Mouse (Mus musculus) liver, postnatal 0 days (tissue): Measurements from ENCODE around the gene Zan. TPM values are rescaled to one million over a fixed set of nuclear protein-coding genes. Genes with fewer than 3 reads are reported as not detected.

Experiments used
- ATAC-seq: fragments of 200-750 bp; cut with Nextera tagmentation; 2 replicates; pipeline ENCODE4 v1.8.0; 2017; ENCODE audit warnings: mild to moderate bottlenecking, moderate library complexity
- DNase-seq: peaks from one replicate; pipeline ENCODE4 v3.0.0-alpha.2; 2016
- H3K27ac ChIP-seq: fragments of 300-500 bp; sonication (generic); 2 replicates; pipeline ENCODE4 v1.5.1; 2014; ENCODE audit warnings: antibody characterized with exemption, moderate library complexity, mild to moderate bottlenecking, low read depth
- H3K27me3 ChIP-seq: fragments of 300-500 bp; sonication (generic); 2 replicates; pipeline ENCODE4 v1.6.1; 2014; ENCODE audit warnings: low read length, control low read depth, mixed read lengths; ENCODE audit not compliant: insufficient read depth
- H3K36me3 ChIP-seq: fragments of 300-500 bp; sonication (generic); replicated peaks from 2 replicates; pipeline ENCODE4 v1.6.1; 2014; ENCODE audit warnings: mild to moderate bottlenecking, control low read depth, low read length, moderate library complexity, mixed read lengths; ENCODE audit not compliant: insufficient read depth
- H3K4me1 ChIP-seq: fragments of 300-500 bp; sonication (generic); 2 replicates; pipeline ENCODE4 v1.6.1; 2014; ENCODE audit warnings: antibody characterized with exemption, mild to moderate bottlenecking, control low read depth; ENCODE audit not compliant: insufficient read depth
- H3K4me2 ChIP-seq: fragments of 300-500 bp; sonication (generic); 2 replicates; pipeline ENCODE4 v1.6.1; 2014; ENCODE audit warnings: low read depth, mild to moderate bottlenecking, low read length, moderate library complexity, mixed read lengths
- H3K4me3 ChIP-seq: fragments of 300-500 bp; sonication (generic); 2 replicates; pipeline ENCODE4 v1.5.1; 2014; ENCODE audit warnings: low read depth, low read length
- H3K9ac ChIP-seq: fragments of 300-500 bp; sonication (generic); replicated peaks from 2 replicates; pipeline ENCODE4 v1.6.1; 2014; ENCODE audit warnings: mild to moderate bottlenecking, moderate library complexity
- H3K9me3 ChIP-seq: fragments of 300-500 bp; sonication (generic); 2 replicates; pipeline ENCODE4 v1.6.1; 2016; ENCODE audit warnings: mild to moderate bottlenecking, control low read depth, low read length, mixed read lengths
- CTCF ChIP-seq: sonication (generic); IDR thresholded peaks from 2 replicates; pipeline ENCODE4 v1.5.1; 2016; ENCODE audit warnings: antibody characterized with exemption, low read depth
- EP300 ChIP-seq: IDR thresholded peaks from 2 replicates; pipeline ENCODE4 v1.6.1; 2016; ENCODE audit warnings: antibody characterized with exemption, low read depth, mild to moderate bottlenecking
- WGBS: fragments of 180-500 bp; shearing (Covaris S2); extraction: QIAGEN DNeasy Blood & Tissue Kit; methylation state at CpG from one replicate; pipeline ENCODE4 v1.1.7; 2014; ENCODE audit not compliant: insufficient replicate concordance; 5-methylcytosine and 5-hydroxymethylcytosine counted together
- polyA plus RNA-seq: library from polyadenylated mRNA; unstranded; fragments of >200 nt; fragmentation: Nextera tagmentation; extraction: Ambion mirVana; gene quantifications from 2 replicates; pipeline ENCODE4 v1.2.1, GENCODE M21; 2015

Zan gene
- polyA plus RNA-seq, 1 experiment from 2014 or later, result 0.06 TPM

DNA sequence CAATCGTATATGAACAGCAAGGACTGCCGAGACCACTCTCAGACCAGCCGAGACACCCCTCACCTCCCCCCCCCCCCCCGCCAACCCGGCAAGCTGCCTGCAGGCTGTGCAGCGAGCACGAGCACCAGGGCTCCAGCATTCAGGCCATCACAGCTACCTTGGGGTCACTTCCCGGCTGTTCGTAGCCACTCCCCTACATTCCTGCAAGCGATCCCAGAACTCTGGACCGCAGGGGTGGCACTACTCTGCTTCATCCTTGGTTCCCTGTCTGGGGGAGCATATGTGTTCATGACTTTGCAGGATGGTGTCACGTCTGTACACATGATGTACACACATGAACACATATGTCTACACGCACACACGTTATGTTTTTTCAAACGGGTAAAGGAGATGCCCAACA is 99.3 kb downstream of the Zan start:
- H3K4me1 ChIP-seq, result 0 out of 2 replicates have a peak, but pooled peaks cover 7% of the 10 kb centered on the region
- no peak overlapping the region for H3K9ac ChIP-seq
- H3K27me3 ChIP-seq, result no peaks in the 10 kb centered on the region
- DNase-seq, result no peak
- no peak for ATAC-seq
- no peak overlapping the region for H3K4me2 ChIP-seq
- no peak for TF ChIP-seq EP300
- H3K4me3 ChIP-seq, result no peak overlapping the region
- no peak overlapping the region for H3K27ac ChIP-seq
- no peaks in the 10 kb centered on the region for H3K9me3 ChIP-seq
- H3K36me3 ChIP-seq, result peaks cover 9% of the 10 kb centered on the region
- WGBS, result 33% methylated on average over 11 of the region's 15 CpGs

DNA sequence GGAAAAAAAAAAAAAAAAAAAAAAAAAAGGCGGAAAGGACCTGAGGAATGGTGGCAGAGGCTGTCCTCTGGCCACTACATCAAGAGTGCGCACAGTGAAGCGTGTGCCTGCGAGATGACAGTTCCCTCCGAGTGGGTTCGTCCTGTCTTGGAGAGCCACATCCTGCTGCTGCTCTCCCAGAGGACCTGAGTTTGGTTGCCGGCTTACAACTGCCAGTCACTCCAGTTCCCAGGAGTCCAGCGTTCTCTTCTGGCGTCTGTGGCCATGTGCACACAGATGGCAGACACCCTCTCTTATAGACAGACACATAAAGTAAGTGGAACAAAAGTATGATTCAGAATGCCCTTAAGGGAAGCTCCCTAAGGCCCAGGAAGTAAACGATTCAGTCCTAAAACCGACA is 99.7 kb downstream of the Zan start:
- Histone ChIP-seq H3K9me3 (no peaks in the 10 kb centered on the region), H3K27ac (no peak overlapping the region), H3K27me3 (no peaks in the 10 kb centered on the region), H3K4me3 (no peak overlapping the region), H3K9ac (no peak overlapping the region), H3K4me2 (no peak overlapping the region), H3K4me1 (0 out of 2 replicates have a peak, but pooled peaks cover 7% of the 10 kb centered on the region), H3K36me3 (peaks cover 14% of the 10 kb centered on the region)
- no peak for DNase-seq
- 20% methylated on average over 10 of the region's 11 CpGs for WGBS
- no peak for ATAC-seq
- no peak for TF ChIP-seq EP300
- no peak for TF ChIP-seq CTCF

DNA sequence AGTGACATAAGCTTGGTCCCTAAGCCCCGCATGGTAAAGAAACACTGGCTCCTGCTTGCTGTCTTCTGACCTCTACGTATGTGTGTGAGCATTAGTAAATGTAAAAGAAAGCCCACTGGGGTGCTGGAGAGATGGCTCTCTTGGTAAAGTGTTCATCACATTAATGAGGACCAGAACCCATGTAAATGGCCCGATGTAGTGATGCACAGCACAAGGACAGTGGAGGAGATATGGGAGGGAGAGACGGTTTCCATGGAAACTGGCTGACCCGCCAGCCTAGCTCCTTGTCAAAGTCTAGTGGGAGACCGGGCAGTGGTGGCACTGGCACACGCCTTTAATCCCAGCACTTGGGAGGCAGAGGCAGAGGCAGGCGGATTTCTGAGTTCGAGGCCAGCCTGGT is 100.1 kb downstream of the Zan start:
- Histone ChIP-seq H3K27ac (no peak overlapping the region), H3K36me3 (peaks cover 17% of the 10 kb centered on the region), H3K9me3 (no peaks in the 10 kb centered on the region), H3K4me3 (no peak overlapping the region), H3K4me2 (no peak overlapping the region), H3K9ac (no peak overlapping the region), H3K27me3 (no peaks in the 10 kb centered on the region), H3K4me1 (0 out of 2 replicates have a peak, but pooled peaks cover 7% of the 10 kb centered on the region)
- DNase-seq (no peak), ATAC-seq (no peak)
- WGBS, result 52% methylated on average over 9 of the region's 9 CpGs
- no peak for TF ChIP-seq CTCF

DNA sequence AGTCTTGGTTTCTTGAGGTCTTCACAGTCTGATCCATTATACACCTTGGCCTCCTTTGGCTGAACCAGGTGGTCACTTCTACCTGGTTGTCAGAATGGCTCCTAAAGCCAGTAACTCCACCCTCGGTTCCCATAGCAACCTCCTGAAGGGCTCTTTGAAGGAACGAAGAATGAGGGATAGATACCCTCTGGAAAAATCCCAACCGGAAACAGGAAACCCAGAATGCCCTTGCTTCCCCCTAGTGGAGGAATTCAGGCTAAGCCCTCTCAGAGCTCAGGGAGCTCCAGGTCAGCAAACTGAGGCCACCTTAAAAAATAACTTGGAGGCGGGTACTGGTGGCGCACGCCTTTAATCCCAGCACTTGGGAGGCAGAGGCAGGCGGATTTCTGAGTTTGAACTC is 100.7 kb downstream of the Zan start:
- Histone ChIP-seq H3K4me1 (0 out of 2 replicates have a peak, but pooled peaks cover 7% of the 10 kb centered on the region), H3K27me3 (no peaks in the 10 kb centered on the region), H3K27ac (no peak overlapping the region), H3K4me2 (no peak overlapping the region), H3K9me3 (no peaks in the 10 kb centered on the region), H3K9ac (no peak overlapping the region), H3K36me3 (peaks cover 21% of the 10 kb centered on the region), H3K4me3 (no peak overlapping the region)
- TF ChIP-seq EP300 (no peak), CTCF (peak; percentile 54)
- ATAC-seq, result no peak
- WGBS, result 45% methylated on average over 7 of the region's 7 CpGs
- no peak for DNase-seq

DNA sequence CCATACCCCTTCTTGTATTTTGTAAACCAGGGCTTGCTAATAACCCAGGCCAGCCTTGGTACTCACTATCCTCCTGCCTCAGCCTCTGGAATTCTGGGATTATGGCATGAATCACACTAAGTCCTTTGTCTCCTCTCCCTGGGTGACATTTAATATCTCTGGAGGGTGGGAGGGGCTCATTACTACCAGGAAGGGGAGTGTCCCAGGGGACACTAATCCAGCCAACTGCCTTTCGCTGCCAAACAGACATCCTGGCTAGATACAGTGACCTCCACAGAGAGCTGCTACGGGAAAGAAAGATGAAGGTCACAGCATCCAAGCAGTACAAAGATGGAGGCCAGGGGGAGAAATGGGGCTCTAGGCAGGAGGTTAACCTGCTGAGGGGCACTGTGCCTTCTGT is 101.2 kb downstream of the Zan start:
- 60% methylated on average over 2 of the region's 2 CpGs for WGBS
- no peak overlapping the region for H3K4me2 ChIP-seq
- no peak for DNase-seq
- no peak for TF ChIP-seq EP300
- TF ChIP-seq CTCF, result no peak
- peaks cover 22% of the 10 kb centered on the region for H3K36me3 ChIP-seq
- H3K4me1 ChIP-seq, result 0 out of 2 replicates have a peak, but pooled peaks cover 7% of the 10 kb centered on the region
- no peaks in the 10 kb centered on the region for H3K27me3 ChIP-seq
- no peak overlapping the region for H3K27ac ChIP-seq
- no peak overlapping the region for H3K4me3 ChIP-seq
- ATAC-seq, result peak; percentile 48; the same call in 1 of the 2 replicates
- no peaks in the 10 kb centered on the region for H3K9me3 ChIP-seq
- H3K9ac ChIP-seq, result no peak overlapping the region

DNA sequence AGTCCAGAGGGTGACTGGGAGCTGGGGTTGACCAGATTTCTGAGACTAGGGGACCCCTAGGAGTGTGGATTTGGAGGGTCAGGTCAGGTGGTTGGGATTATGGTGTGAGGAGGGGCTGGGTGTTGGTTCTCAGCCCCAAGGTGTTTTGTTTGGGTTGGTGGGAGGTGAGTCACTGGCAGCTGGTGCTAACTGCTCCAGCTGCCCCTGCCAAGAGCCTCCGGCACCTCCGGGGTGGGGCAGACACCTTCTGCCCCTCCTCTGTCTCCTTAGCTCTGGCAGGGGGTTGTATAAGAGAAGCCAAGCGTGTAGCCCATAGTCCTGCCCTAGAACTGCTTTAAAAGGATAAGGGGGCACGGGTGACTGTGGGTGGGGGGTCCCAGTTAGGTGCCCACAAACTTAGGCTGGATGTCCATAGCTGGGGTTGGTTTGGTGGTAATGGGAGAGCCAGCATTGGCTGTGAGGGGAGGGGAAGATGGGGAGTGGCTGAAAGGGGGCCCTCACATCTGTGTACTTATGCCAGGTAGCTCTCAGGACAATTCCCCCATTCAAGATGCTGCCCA is 102.3 kb downstream of the Zan start:
- Histone ChIP-seq H3K27me3 (no peaks in the 10 kb centered on the region), H3K4me3 (no peak overlapping the region), H3K36me3 (peaks cover 30% of the 10 kb centered on the region), H3K9ac (no peak overlapping the region), H3K4me1 (0 out of 2 replicates have a peak, but pooled peaks cover 7% of the 10 kb centered on the region), H3K27ac (no peak overlapping the region), H3K9me3 (no peaks in the 10 kb centered on the region), H3K4me2 (no peak overlapping the region)
- DNase-seq, result no peak
- 58% methylated on average over 4 of the region's 4 CpGs for WGBS
- TF ChIP-seq EP300 (no peak), CTCF (no peak)
- ATAC-seq, result no peak
